Mouse (Mus musculus) heart, adult 2 months (tissue): ENCODE data around the gene Lmo7. TPM values are rescaled to one million over a fixed set of nuclear protein-coding genes. Genes with fewer than 3 reads are reported as not detected.

Experiments used
- DNase-seq, 2 experiments: peaks; one replicate each; pipeline ENCODE4 v3.0.0; 2021
- H3K27ac ChIP-seq: fragments of 200-600 bp; 2 replicates; pipeline ENCODE4 v1.8.1; 2022
- H3K27me3 ChIP-seq: fragments of 200-500 bp; 2 replicates; pipeline ENCODE4 v1.6.1; 2012; ENCODE audit warnings: mild to moderate bottlenecking, low read length, inconsistent platforms, mixed read lengths; ENCODE audit not compliant: control insufficient read depth, insufficient read depth
- H3K36me3 ChIP-seq: fragments of 200-500 bp; 2 replicates; pipeline ENCODE4 v1.6.1; 2012; ENCODE audit warnings: low read length, inconsistent platforms; ENCODE audit not compliant: control insufficient read depth, insufficient read depth
- H3K4me1 ChIP-seq: fragments of 200-500 bp; 2 replicates; pipeline ENCODE4 v1.6.1; 2011; ENCODE audit warnings: low read length; ENCODE audit not compliant: control insufficient read depth, insufficient read depth
- H3K4me3 ChIP-seq: fragments of 200-600 bp; 2 replicates; pipeline ENCODE4 v1.8.1; 2022
- H3K79me2 ChIP-seq: fragments of 200-500 bp; replicated peaks from 2 replicates; pipeline ENCODE4 v1.6.1; 2012; ENCODE audit warnings: mild to moderate bottlenecking, inconsistent platforms, low read length, moderate library complexity, mixed read lengths; ENCODE audit not compliant: control insufficient read depth, insufficient read depth
- H3K9ac ChIP-seq: fragments of 200-500 bp; 2 replicates; pipeline ENCODE4 v1.6.1; 2012; ENCODE audit warnings: low read depth, mild to moderate bottlenecking, control low read depth, inconsistent platforms, low read length, mixed read lengths
- CTCF ChIP-seq: fragments of 200-600 bp; IDR thresholded peaks from 2 replicates; pipeline ENCODE4 v1.8.1; 2022; ENCODE audit warnings: antibody characterized with exemption, mild to moderate bottlenecking, moderate library complexity
- EP300 ChIP-seq: fragments of 200-500 bp; IDR thresholded peaks from 2 replicates; pipeline ENCODE4 v1.6.1; 2011; ENCODE audit warnings: low read depth, low read length, control low read depth; ENCODE audit not compliant: insufficient read depth
- POLR2A ChIP-seq: fragments of 200-500 bp; IDR thresholded peaks from 2 replicates; pipeline ENCODE4 v1.6.1; 2011; ENCODE audit warnings: mild to moderate bottlenecking, low read depth, low read length, control low read depth; ENCODE audit not compliant: insufficient read depth
- WGBS: fragments of 180-500 bp; shearing (Covaris S2); methylation state at CpG from one replicate; pipeline ENCODE4 v1.1.7; 2018; 5-methylcytosine and 5-hydroxymethylcytosine counted together
- intact Hi-C: fragments of 180-260 bp; cut with DNase I; formaldehyde crosslinking; loops from one replicate; pipeline ENCODE4 v1.15.1; 2025
- polyA plus RNA-seq: library from polyadenylated mRNA; depleted of rRNA; stranded (reverse); fragments of >200 nt; gene quantifications from 2 replicates; pipeline ENCODE4 v1.2.3, GENCODE M21; 2012
- total RNA-seq, 2 experiments: library from RNA; stranded (reverse); gene quantifications; 2 replicates each; pipeline ENCODE4 v1.2.3; 2021

Lmo7 gene
- total and polyA plus RNA-seq, 3 experiments: 165 to 412 (median 336) TPM

GRCm38 (mm10) chr14:101946711-101947516 lies 217.2 kb downstream of the Lmo7 start:
- intact Hi-C loops: loop anchor here (1.0 to 5.0 kb wide), 2 partner anchors 563 to 1045 kb away; no protein-coding TSS in a partner anchor
- no peak overlapping the region for H3K9ac ChIP-seq
- H3K27me3 ChIP-seq: no peaks in the 10 kb centered on the region
- TF ChIP-seq POLR2A (no peak), CTCF (peak; percentile 84)
- 39% methylated on average over 21 of the region's 21 CpGs for WGBS
- H3K79me2 ChIP-seq: no peaks in the 10 kb centered on the region
- DNase-seq: no peak
- no peak overlapping the region for H3K4me3 ChIP-seq
- H3K4me1 ChIP-seq: peaks cover 3% of the 10 kb centered on the region
- no peaks in the 10 kb centered on the region for H3K36me3 ChIP-seq
- no peak overlapping the region for H3K27ac ChIP-seq

GRCm38 (mm10) chr14:101949114-101949513 lies 219.4 kb downstream of the Lmo7 start:
- TF ChIP-seq POLR2A (no peak), CTCF (peak; percentile 90)

GRCm38 (mm10) chr14:101951107-101951506 lies 221.3 kb downstream of the Lmo7 start:
- H3K9ac ChIP-seq: no peak overlapping the region
- no peaks in the 10 kb centered on the region for H3K79me2 ChIP-seq
- no peaks in the 10 kb centered on the region for H3K36me3 ChIP-seq
- H3K27me3 ChIP-seq: no peaks in the 10 kb centered on the region
- no peak for DNase-seq
- H3K27ac ChIP-seq: no peak overlapping the region
- TF ChIP-seq EP300 (no peak), POLR2A (no peak), CTCF (no peak)
- WGBS: 86% methylated on average over 6 of the region's 6 CpGs
- H3K4me3 ChIP-seq: no peak overlapping the region
- H3K4me1 ChIP-seq: no peaks in the 10 kb centered on the region
- intact Hi-C loops: no loop called here

More at GRCm38 (mm10) chr14:101949114-101949513, 219.4 kb downstream of the Lmo7 start:
- intact Hi-C loops: loop anchor here (2.0 to 5.0 kb wide), 3 partner anchors 166 to 1043 kb away; no protein-coding TSS in a partner anchor
- Histone ChIP-seq H3K4me1 (no peaks in the 10 kb centered on the region), H3K79me2 (no peaks in the 10 kb centered on the region), H3K4me3 (no peak overlapping the region), H3K9ac (no peak overlapping the region), H3K36me3 (no peaks in the 10 kb centered on the region), H3K27ac (no peak overlapping the region), H3K27me3 (no peaks in the 10 kb centered on the region)
- 48% methylated on average over 2 of the region's 2 CpGs for WGBS
- DNase-seq: no peak

GRCm38 (mm10) chr14:101953793-101954468 lies 224.2 kb downstream of the Lmo7 start:
- Histone ChIP-seq H3K4me1 (no peaks in the 10 kb centered on the region), H3K9ac (no peak overlapping the region), H3K27me3 (no peaks in the 10 kb centered on the region), H3K36me3 (no peaks in the 10 kb centered on the region), H3K4me3 (no peak overlapping the region), H3K27ac (no peak overlapping the region), H3K79me2 (no peaks in the 10 kb centered on the region)
- TF ChIP-seq EP300 (no peak), CTCF (no peak), POLR2A (no peak)
- whole genome bisulfite sequencing: 78% methylated on average over 9 of the region's 9 CpGs
- intact Hi-C loops: no loop called here
- DNase-seq: no peak

- Histone ChIP-seq H3K79me2 (no peaks in the 10 kb centered on the region), H3K9ac (no peak overlapping the region), H3K4me1 (no peaks in the 10 kb centered on the region), H3K4me3 (no peak overlapping the region), H3K27ac (no peak overlapping the region), H3K27me3 (no peaks in the 10 kb centered on the region), H3K36me3 (no peaks in the 10 kb centered on the region)
- 77% methylated on average over 6 of the region's 6 CpGs for WGBS
- intact Hi-C loops: no loop called here
- TF ChIP-seq CTCF (no peak), EP300 (no peak), POLR2A (no peak)
- DNase-seq: no peak
These were observed 234.6 kb downstream of the Lmo7 start for GRCm38 (mm10) chr14:101964381-101964780.

GRCm38 (mm10) chr14:101964956-101965355 lies 235.2 kb downstream of the Lmo7 start:
- Histone ChIP-seq H3K9ac (no peak overlapping the region), H3K36me3 (no peaks in the 10 kb centered on the region), H3K4me3 (no peak overlapping the region), H3K27ac (no peak overlapping the region), H3K4me1 (no peaks in the 10 kb centered on the region), H3K79me2 (no peaks in the 10 kb centered on the region), H3K27me3 (no peaks in the 10 kb centered on the region)
- WGBS: 47% methylated on average over 1 of the region's 1 CpGs
- intact Hi-C loops: no loop called here
- TF ChIP-seq EP300 (no peak), CTCF (no peak), POLR2A (no peak)
- DNase-seq: no peak
